ENCODE assay signal across 8 mouse cellular contexts in genomic region chrX:73342483-73342895, GRCm38 (mm10). TPM values are rescaled to one million over a fixed set of nuclear protein-coding genes. Genes with fewer than 3 reads are reported as not detected.
DNase-seq lines count a peak whose midpoint lies in the region; ATAC-seq and TF ChIP-seq lines count a peak whose summit lies in the region.

Gene Zfp275, plus strand, starts transcription at chrX:73342621.

- no peak for TF ChIP-seq CTCF in embryonic fibroblast, embryonic 13.5 days (IDR thresholded peaks at IDR 0.05; ENCODE audit: borderline replicate concordance, insufficient read depth, low read length)

- peak; percentile 79 for DNase-seq in A20 (ENCODE audit: low read depth, low spot score)
- DNase-seq in adrenal gland, postnatal 4 days (ENCODE audit: low spot score in 2 of 2), result peak; percentile 38 to 59
- DNase-seq in liver, embryonic 11.5 days (ENCODE audit: low spot score), result peak; percentile 75
- DNase-seq in natural killer cell, adult 2 months (ENCODE audit: low spot score in 2 of 2), result peak; percentile 58 to 67

- H3K9ac ChIP-seq in heart, embryonic 12.5 days, result peak within 1 kb of the TSS; percentile 86
- peak within 1 kb of the TSS; percentile 74 for H3K9ac ChIP-seq in kidney, embryonic 16.5 days (replicated peaks; ENCODE audit: low read length)
- peak within 1 kb of the TSS; percentile 71 for H3K9ac ChIP-seq in liver, embryonic 11.5 days (ENCODE audit: low read depth, low read length)
- H3K9ac ChIP-seq in stomach, embryonic 16.5 days (ENCODE audit: low read length), result peak within 1 kb of the TSS; percentile 80

- peak within 1 kb of the TSS; percentile 77 for H3K4me3 ChIP-seq in embryonic fibroblast, embryonic 13.5 days (ENCODE audit: insufficient read depth, low read length)
- H3K4me3 ChIP-seq in heart, embryonic 12.5 days, result peak within 1 kb of the TSS; percentile 76
- peak within 1 kb of the TSS; percentile 68 for H3K4me3 ChIP-seq in kidney, embryonic 16.5 days (ENCODE audit: low read length)
- peak within 1 kb of the TSS; percentile 65 for H3K4me3 ChIP-seq in liver, embryonic 11.5 days (ENCODE audit: low read depth, low read length)
- H3K4me3 ChIP-seq in stomach, embryonic 16.5 days (replicated peaks; ENCODE audit: low read length), result peak within 1 kb of the TSS; percentile 67

- peak; percentile 87 for ATAC-seq in heart, embryonic 12.5 days (ENCODE audit: insufficient number of reproducible peaks, low FRiP score)
- peak; percentile 98 for ATAC-seq in kidney, embryonic 16.5 days (ENCODE audit: low FRiP score, low TSS enrichment)
- ATAC-seq in liver, embryonic 11.5 days (replicated peaks; ENCODE audit: low FRiP score), result peak; percentile 93
- peak; percentile 95 for ATAC-seq in stomach, embryonic 16.5 days (ENCODE audit: insufficient read depth, low FRiP score)

- H3K27ac ChIP-seq in embryonic fibroblast, embryonic 13.5 days (ENCODE audit: insufficient read depth, low read length), result 0 out of 2 replicates have a peak within 1 kb of the TSS, but pooled peaks have one; percentile 4
- peak within 1 kb of the TSS; percentile 73 for H3K27ac ChIP-seq in heart, embryonic 12.5 days (ENCODE audit: poor library complexity, severe bottlenecking)
- H3K27ac ChIP-seq in kidney, embryonic 16.5 days (ENCODE audit: low read length), result peak within 1 kb of the TSS; percentile 46; the same call in 1 of the 2 replicates
- H3K27ac ChIP-seq in liver, embryonic 11.5 days (ENCODE audit: low read depth, low read length), result no peak within 1 kb of the TSS
- H3K27ac ChIP-seq in stomach, embryonic 16.5 days (ENCODE audit: low read length), result no peak within 1 kb of the TSS

- TF ChIP-seq POLR2A in embryonic fibroblast, embryonic 13.5 days (IDR thresholded peaks at IDR 0.05; ENCODE audit: low read depth, low read length), result peak; percentile 80

- no peaks in the 10 kb centered on the region; the same call in 1 of the 2 replicates for H3K36me3 ChIP-seq in heart, embryonic 12.5 days
- no peaks in the 10 kb centered on the region for H3K36me3 ChIP-seq in kidney, embryonic 16.5 days (ENCODE audit: insufficient read depth, low read length)
- H3K36me3 ChIP-seq in liver, embryonic 11.5 days (ENCODE audit: control insufficient read depth, insufficient read depth, low read length), result no peaks in the 10 kb centered on the region
- no peaks in the 10 kb centered on the region for H3K36me3 ChIP-seq in stomach, embryonic 16.5 days (ENCODE audit: control insufficient read depth, insufficient read depth, low read length)

- WGBS in heart, embryonic 12.5 days, result 23% methylated on average over 37 of the region's 37 CpGs
- 19% methylated on average over 34 of the region's 37 CpGs for WGBS in kidney, embryonic 16.5 days
- 21% methylated on average over 37 of the region's 37 CpGs for WGBS in liver, embryonic 11.5 days
- WGBS in stomach, embryonic 16.5 days, result 21% methylated on average over 37 of the region's 37 CpGs

- no peaks in the 10 kb centered on the region for H3K27me3 ChIP-seq in heart, embryonic 12.5 days (replicated peaks)
- H3K27me3 ChIP-seq in kidney, embryonic 16.5 days (ENCODE audit: insufficient read depth, low read length), result no peaks in the 10 kb centered on the region; the same call in 1 of the 2 replicates
- peaks cover 3% of the 10 kb centered on the region for H3K27me3 ChIP-seq in liver, embryonic 11.5 days (replicated peaks; ENCODE audit: control insufficient read depth, insufficient read depth, low read length)
- H3K27me3 ChIP-seq in stomach, embryonic 16.5 days (ENCODE audit: control insufficient read depth, insufficient read depth, low read length), result peaks cover 3% of the 10 kb centered on the region; the same call in 1 of the 2 replicates

- H3K4me2 ChIP-seq in heart, embryonic 12.5 days, result peak within 1 kb of the TSS; percentile 70
- H3K4me2 ChIP-seq in kidney, embryonic 16.5 days (replicated peaks; ENCODE audit: low read depth, low read length), result peak within 1 kb of the TSS; percentile 55
- H3K4me2 ChIP-seq in liver, embryonic 11.5 days, result peak within 1 kb of the TSS; percentile 69
- peak within 1 kb of the TSS; percentile 58 for H3K4me2 ChIP-seq in stomach, embryonic 16.5 days (ENCODE audit: low read depth, low read length)

- no peaks in the 10 kb centered on the region for H3K4me1 ChIP-seq in embryonic fibroblast, embryonic 13.5 days (ENCODE audit: control insufficient read depth, insufficient read depth, low read length)
- H3K4me1 ChIP-seq in heart, embryonic 12.5 days (replicated peaks), result peaks cover 8% of the 10 kb centered on the region
- H3K4me1 ChIP-seq in kidney, embryonic 16.5 days (ENCODE audit: insufficient read depth, low read length), result no peaks in the 10 kb centered on the region
- peaks cover 7% of the 10 kb centered on the region; the same call in 1 of the 2 replicates for H3K4me1 ChIP-seq in liver, embryonic 11.5 days (replicated peaks; ENCODE audit: control insufficient read depth, insufficient read depth, low read length)
- H3K4me1 ChIP-seq in stomach, embryonic 16.5 days (ENCODE audit: control insufficient read depth, insufficient read depth, low read length), result no peaks in the 10 kb centered on the region

- no peaks in the 10 kb centered on the region for H3K9me3 ChIP-seq in heart, embryonic 12.5 days (replicated peaks)
- H3K9me3 ChIP-seq in kidney, embryonic 16.5 days (ENCODE audit: low read length), result no peaks in the 10 kb centered on the region
- H3K9me3 ChIP-seq in liver, embryonic 11.5 days (ENCODE audit: control insufficient read depth, low read length), result no peaks in the 10 kb centered on the region
- H3K9me3 ChIP-seq in stomach, embryonic 16.5 days (replicated peaks; ENCODE audit: control insufficient read depth, low read length), result no peaks in the 10 kb centered on the region

RNA-seq across cellular contexts. Expression of gene Zfp275, which starts in this region (rescaled TPM):
- total RNA-seq in adrenal gland, postnatal 4 days (2021), result 10 to 100 TPM; 26.6 to 28.8 TPM
- polyA plus RNA-seq in embryonic fibroblast, embryonic 13.5 days (2011; ENCODE audit: insufficient read length, low read depth, missing spikeins), result 35.4 and 42.6 TPM in 2 replicates
- polyA plus RNA-seq in heart, embryonic 12.5 days (2016; fragmentation: Nextera tagmentation; extraction: Ambion mirVana), result 14.3 and 17.5 TPM in 2 replicates
- 13.8 and 14.7 TPM in 2 replicates for polyA plus RNA-seq in kidney, embryonic 16.5 days (2015; fragmentation: Nextera tagmentation; extraction: Ambion mirVana)
- polyA plus RNA-seq in liver, embryonic 11.5 days (2014; fragmentation: Nextera tagmentation; extraction: Ambion mirVana), result 8.4 TPM in 2 replicates
- 13.5 and 14.7 TPM in 2 replicates for polyA plus RNA-seq in stomach, embryonic 16.5 days (2015; fragmentation: Nextera tagmentation; extraction: Ambion mirVana)

Comparison
In these comparisons a context has a peak if more than half of its experiments do, and no peak if none do; other contexts are left out.
1. H3K27ac ChIP-seq: peak in embryonic fibroblast, embryonic 13.5 days (single experiment), heart, embryonic 12.5 days (single experiment) and kidney, embryonic 16.5 days (single experiment); none in liver, embryonic 11.5 days (single experiment) and stomach, embryonic 16.5 days (single experiment).
2. Peak in every context shown above with its lines, with median percentiles within 50 percentile points of each other: DNase-seq, H3K4me3 ChIP-seq, ATAC-seq, H3K4me2 ChIP-seq and H3K9ac ChIP-seq.